Mouse (Mus musculus): ENCODE data around the gene Pheta2.
"Not testable (repeated sequence)": the region's sequence is repeated elsewhere in the genome, so short reads cannot be mapped to it uniquely, and the experiment has no call there.

The Pheta2 gene

GRCm38 (mm10) chr15:82342543-82342935 lies 3.8 kb downstream of the Pheta2 start:
- intact Hi-C loops (cut with DNase I), result no loop called here

DNA sequence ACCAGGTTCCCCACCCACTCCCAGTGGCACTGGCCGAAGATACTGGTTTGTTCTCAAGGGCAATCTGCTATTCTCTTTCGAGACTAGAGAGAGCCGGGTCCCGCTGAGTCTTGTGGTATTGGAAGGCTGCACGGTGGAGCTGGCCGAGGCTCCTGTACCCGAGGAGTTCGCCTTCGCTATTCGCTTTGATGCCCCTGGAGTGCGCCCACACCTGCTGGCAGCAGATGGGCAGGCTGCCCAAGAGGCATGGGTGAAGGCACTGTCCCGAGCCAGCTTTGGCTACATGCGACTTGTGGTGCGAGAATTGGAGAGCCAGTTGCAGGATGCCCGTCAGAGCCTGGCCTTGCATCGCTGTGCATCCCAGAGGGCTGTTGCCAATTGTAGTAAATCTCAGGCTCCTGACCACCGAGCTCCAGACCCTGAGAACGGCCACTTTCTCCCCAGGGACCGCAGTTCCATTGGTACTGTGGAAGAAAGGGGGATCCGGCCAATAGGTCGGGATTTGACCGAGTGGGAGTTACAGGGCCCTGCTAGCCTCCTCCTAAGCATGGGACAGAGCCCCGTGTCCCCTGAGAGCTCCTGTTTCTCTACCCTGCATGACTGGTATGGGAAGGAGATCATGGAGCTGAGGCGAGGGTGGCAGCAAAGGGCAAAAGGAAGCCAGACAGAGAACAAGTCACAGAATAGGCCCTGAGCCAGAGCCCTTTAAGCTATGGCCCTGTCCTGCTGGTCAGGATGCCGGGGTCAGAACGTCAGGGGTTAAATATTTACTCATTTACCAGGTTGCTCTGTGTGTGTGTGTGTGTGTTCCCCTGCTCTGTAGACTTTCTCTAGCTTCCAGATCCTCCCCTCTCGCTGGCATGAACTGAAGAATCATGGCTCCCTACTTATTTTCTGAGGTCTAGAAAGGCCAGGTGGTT lies 4.9 kb downstream of the Pheta2 start:
- intact Hi-C loops (cut with DNase I), result no loop called here

DNA sequence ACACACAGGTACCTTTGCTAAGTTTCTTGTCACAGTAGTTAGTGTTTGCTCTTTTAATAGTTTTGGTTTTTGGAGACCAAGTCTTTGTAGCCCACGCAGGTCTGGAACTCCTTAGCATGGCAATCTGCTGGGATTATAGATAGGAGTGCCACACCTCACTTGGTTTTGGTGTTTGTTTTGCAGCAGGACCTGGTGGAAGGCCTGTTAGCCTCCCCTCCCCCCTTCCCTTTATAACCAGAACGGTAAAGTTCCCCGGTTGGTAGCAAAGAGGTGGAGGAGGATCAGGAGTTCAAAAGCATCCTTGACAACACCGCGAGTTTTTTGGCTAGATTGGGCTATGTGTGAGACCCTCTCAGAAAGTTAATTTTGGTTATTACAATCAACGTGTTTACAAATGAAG lies 6.2 kb downstream of the Pheta2 start:
- intact Hi-C loops (cut with DNase I), result no loop called here

DNA sequence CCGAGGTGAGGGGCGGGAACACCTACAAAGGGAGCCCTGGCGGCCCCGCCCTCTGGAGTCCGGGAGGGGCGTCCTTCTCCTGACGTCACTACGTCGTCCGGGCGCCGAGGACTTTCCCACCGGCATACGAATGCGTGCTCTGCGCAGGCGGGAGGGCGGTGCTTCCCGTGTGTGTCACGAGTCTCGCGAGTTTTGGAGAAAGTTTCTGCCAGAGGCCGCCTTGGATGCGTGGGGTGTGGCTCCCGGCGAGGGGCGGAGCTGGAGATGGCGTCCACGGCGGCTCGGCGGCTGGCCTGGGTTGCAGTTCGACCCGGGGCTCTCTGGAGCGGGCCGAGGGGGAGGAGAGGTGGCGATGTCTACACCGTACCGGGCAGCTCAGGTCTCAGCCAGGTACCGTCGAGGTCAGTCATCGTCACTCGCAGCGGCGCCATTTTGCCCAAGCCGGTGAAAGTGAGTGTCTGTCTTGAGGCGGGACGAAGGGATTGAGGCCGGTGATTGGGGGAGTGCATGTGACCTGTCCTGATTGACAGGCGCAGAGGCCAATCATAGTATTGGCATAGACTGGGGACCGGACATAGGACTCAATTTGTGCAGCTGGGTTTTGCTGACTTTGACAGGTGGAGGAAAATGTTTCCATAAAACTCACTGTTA lies 7.2 kb downstream of the Pheta2 start:
- intact Hi-C loops (cut with DNase I), result no loop called here

DNA sequence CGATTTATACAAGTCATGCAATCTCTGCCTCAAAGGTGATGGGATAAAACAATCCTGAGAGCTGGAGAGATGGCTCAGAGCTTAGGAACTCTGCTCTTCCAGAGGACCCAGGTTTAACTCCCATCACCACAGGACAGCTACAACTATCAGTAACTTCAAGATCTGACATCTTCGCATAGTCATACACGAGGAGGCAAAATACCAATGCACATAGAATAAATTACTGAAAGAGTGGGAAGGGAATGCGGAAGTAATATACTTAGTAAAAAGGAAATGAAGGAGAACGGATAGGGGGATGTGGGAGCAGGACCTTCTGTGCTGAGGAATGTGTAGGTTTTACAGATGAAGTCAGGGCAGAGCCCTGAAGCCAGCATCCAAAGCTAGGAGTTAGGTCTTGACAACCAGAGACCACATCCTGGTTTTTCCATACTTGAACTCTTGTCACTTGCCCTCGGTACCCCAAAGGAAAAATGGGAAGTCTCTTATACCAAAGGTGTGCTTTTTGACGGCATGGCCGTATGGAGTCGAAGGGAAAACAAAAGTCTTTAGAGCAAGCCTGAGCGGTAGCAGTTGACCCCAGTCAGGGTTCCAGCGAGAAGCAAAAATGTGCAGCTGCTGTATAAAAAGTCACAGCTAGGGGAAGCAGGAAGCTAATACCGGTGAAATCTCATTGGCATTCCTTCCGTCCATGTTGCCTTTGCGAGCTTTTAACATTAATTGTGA lies 8.0 kb downstream of the Pheta2 start:
- intact Hi-C loops (cut with DNase I), result no loop called here

DNA sequence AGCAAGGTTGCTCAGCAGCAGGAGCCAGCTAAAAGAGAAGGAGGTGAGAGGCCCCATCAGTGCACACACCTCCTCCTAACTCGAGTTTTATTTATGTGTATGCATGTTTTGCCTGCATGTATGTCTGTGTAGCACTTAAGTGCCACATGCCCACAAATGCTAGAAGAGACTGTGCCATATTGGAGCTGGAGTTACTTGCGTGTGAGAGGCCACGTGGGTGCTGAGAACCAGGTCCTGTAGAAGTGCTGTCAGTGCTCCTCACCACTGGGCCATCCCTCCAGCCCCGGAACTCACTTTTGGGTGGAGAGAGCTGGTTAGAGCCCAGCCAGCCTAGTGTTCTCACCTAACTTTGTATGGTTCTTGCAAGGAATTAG lies 8.5 kb downstream of the Pheta2 start:
- intact Hi-C loops (cut with DNase I), result no loop called here

- intact Hi-C loops (cut with DNase I), result no loop called here
Observed at GRCm38 (mm10) chr15:82347852-82348251, 9.1 kb downstream of the Pheta2 start.

- intact Hi-C loops (cut with DNase I), result no loop called here
Observed at GRCm38 (mm10) chr15:82348258-82348998, 9.7 kb downstream of the Pheta2 start.

DNA sequence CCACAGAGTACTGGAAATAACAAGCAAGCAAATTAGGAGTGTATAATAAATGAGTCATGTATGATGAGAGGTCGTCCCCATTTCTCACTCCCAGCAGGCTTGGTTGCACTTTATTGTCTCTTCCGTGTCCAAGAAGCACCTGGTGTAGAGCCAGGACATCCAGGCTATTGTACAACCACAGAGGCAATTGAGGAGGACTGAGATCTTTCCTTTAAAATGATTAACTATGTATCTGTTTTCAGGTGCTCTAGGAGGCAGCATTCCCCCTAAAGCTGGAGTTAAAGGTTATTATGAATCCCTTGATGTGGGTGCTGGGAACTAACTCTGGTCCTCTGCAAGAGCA lies 10.2 kb downstream of the Pheta2 start:
- intact Hi-C loops (cut with DNase I), result no loop called here

GRCm38 (mm10) chr15:82350349-82350748 lies 11.6 kb downstream of the Pheta2 start:
- intact Hi-C loops (cut with DNase I), result no loop called here

- intact Hi-C loops (cut with DNase I), result no loop called here
Observed at GRCm38 (mm10) chr15:82351480-82351879, 12.7 kb downstream of the Pheta2 start.

GRCm38 (mm10) chr15:82353078-82353744 lies 14.5 kb downstream of the Pheta2 start:
- intact Hi-C loops (cut with DNase I), result no loop called here

DNA sequence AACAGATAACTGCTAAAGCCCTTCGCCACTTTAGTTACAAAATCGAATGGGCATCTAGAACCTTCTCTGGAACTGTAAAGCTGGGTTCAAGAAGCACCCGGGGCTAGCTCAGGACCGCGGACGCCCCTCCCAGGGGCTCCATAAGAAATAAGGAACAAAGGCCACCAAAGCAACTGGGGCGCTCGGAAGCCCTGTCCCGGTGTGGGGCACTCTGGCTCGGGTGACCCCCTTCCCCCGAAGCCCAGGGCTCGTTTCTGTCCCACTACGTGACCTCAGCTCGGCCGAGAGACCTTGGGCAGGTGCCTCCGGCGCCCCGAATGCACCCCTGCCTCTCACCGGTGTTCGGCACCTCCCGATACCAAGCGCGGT lies 15.0 kb downstream of the Pheta2 start:
- intact Hi-C loops (cut with DNase I), result no loop called here

- intact Hi-C loops (cut with DNase I), result no loop called here
Observed at GRCm38 (mm10) chr15:82354126-82354945, 15.6 kb downstream of the Pheta2 start, which contains the start of gene Ndufa6. Ndufa6 (minus strand) TSS chr15:82354322.

DNA sequence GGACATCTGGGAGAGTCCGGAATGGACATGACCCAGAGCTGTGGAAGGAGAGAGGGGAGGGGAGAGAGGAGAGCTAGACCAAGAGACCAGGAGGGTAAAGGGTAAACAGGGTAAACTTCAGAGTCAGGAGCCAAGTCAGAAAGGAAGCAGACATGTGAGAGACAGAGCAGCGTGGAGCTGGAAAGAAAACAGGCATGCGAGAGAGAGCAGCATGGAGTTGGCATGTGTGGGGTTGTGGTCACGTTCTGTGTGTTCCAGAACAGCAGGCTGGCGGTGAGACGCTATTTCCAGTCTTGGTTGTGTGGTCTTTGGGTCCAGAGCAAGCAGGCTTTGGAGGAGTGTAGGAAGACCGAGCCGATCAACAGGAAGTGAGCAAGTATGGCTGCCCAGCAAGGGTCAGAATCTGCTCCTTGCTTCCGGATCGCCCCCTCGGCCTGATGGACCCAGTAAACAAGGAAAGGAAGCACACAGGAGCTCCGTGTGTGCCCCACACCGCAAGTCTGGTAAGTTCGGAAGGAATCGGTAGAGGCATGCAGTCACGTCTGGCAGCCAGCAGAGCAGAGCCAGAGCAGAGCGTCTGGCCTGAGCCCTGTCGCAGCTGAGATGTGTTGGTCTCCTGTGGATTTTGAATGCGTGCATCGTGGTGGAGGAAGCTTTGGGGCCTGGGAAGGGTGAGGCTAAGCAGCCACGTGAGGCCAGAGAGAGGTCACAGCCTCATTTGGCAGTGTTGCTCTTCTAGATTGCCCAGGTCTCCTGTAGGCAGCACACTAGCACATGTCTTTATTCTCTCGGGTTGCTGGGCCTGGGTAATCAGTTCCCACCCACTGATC lies 19.9 kb downstream of the Pheta2 start:
- intact Hi-C loops (cut with DNase I), result loop anchor here (5.0 kb wide), 1 partner anchor 59 kb away; no protein-coding TSS in a partner anchor

DNA sequence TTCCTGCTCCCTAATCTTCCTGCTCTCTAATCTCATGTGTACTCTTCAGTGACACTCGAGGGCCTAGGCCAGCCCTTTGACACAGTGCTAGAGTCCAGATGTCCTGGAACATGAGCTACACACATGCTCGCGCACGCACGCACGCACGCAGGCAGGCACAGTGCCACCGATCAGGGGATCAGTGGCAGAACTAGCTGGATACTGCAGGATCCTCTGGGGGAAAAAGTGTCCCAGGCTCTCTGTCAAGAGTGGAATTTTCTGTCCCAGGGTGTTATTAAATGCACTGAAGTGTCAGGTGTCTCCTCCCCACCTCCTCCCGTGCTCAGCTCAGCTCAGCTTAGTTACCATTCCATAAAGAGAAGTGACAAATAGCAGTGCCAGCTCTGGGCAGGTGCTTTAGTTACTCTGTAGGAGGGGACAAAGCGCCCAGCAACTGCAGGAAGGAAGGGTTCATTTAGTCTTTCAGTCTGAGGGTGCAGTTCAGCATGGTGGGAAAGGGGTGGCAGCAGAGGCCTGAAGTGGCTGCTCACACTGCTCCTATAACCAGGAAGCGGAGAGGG lies 22.8 kb downstream of the Pheta2 start:
- intact Hi-C loops (cut with DNase I), result no loop called here

DNA sequence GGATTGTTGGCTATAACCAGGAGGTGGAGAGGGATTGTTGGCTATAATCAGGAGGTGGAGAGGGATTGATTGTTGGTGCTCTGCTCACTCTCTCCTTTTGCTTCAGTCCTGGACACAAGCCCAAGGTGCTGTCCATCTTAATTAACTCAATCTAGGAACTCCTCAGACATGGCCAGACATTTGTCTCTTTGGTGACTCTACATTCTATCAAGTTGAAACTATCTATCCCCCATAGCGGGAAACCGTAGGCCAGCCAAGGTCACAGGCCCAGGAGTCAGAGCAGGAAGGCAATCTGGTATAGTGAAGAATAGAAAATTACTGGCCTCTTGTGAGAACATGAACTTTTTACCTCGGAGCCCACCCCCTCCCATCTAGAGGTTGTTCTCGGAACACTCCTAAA lies 23.5 kb downstream of the Pheta2 start:
- intact Hi-C loops (cut with DNase I), result no loop called here

GRCm38 (mm10) chr15:82363801-82364200 lies 25.1 kb downstream of the Pheta2 start:
- intact Hi-C loops (cut with DNase I), result not testable (repeated sequence)

GRCm38 (mm10) chr15:82364561-82364960 lies 25.8 kb downstream of the Pheta2 start:
- intact Hi-C loops (cut with DNase I), result not testable (repeated sequence)

Measured in adrenal gland (tissue).